Mouse (Mus musculus): ENCODE results near the gene AL732309.1. TPM values are rescaled to one million over a fixed set of nuclear protein-coding genes. Genes with fewer than 3 reads are reported as not detected.
"Not testable (repeated sequence)": the region's sequence is repeated elsewhere in the genome, so short reads cannot be mapped to it uniquely, and the experiment has no call there.

The AL732309.1 gene
- polyA plus RNA-seq, 1 experiment from 2014 or later: 6.8 TPM

DNA sequence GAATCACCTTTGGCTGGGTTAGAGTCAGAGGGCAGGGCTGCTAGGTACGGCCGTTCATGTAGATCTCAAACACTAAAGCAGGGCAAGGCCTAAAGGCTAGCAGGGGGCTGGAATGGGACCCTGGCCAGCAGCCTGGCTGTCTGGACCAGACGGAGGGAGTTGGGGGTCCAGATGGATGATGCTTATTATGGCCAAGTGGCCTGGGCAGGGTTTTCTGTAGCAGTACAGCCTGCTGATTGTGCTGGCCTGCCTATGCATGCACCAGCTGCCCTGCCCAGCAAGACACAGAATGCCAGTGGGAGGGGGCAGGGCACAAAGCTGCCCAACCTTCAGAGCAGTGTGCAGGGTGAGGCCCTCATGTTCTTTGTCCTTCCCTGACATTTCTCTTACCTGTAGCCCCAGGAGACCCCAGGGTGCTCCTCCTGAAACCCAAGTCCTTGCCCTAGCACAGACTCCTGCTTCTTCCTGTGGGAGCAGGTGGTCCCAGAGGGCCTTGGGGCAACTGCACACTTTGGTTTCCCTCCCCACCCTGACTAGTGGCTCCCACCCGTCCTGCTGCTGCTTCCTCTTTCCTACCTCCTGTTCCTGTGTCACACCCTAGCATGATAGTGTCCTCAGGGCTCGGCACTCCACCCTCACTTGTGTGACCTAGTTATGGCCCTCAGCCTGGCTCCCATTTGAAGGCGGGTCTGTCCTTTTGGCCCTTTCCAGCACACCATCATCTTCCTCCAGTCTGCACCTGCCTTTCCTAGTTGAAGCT, 19.4 kb upstream of the AL732309.1 start:
- H3K27me3 ChIP-seq: peaks cover 15% of the 10 kb centered on the region; the same call in 1 of the 2 replicates
- peaks cover 21% of the 10 kb centered on the region for H3K36me3 ChIP-seq
- H3K4me1 ChIP-seq: peaks cover 65% of the 10 kb centered on the region
- H3K9me3 ChIP-seq: no peaks in the 10 kb centered on the region
- WGBS: 57% methylated on average over 6 of the region's 6 CpGs
- H3K9ac ChIP-seq (replicated peaks): 0 out of 2 replicates have a peak overlapping the region, but pooled peaks have one; percentile 23
- H3K4me3 ChIP-seq: peak overlapping the region; percentile 5; the same call in 1 of the 2 replicates
- ATAC-seq (replicated peaks): no peak
- peak overlapping the region; percentile 98 for H3K4me2 ChIP-seq (replicated peaks)
- peak overlapping the region; percentile 9; the same call in 1 of the 2 replicates for H3K27ac ChIP-seq (replicated peaks)

GRCm38 (mm10) chr2:25264851-25265250, 18.2 kb upstream of the AL732309.1 start:
- Histone ChIP-seq H3K36me3 (peaks cover 10% of the 10 kb centered on the region), H3K9ac (replicated peaks) (peak overlapping the region; percentile 13; the same call in 1 of the 2 replicates), H3K27me3 (peaks cover 15% of the 10 kb centered on the region; the same call in 1 of the 2 replicates), H3K4me2 (replicated peaks) (peak overlapping the region; percentile 98), H3K9me3 (no peaks in the 10 kb centered on the region), H3K4me3 (no peak overlapping the region), H3K4me1 (peaks cover 56% of the 10 kb centered on the region), H3K27ac (replicated peaks) (no peak overlapping the region)
- no peak for ATAC-seq (replicated peaks)
- 76% methylated on average over 3 of the region's 3 CpGs for WGBS

GRCm38 (mm10) chr2:25264286-25264660, 17.6 kb upstream of the AL732309.1 start:
- H3K4me1 ChIP-seq: peaks cover 56% of the 10 kb centered on the region
- peak overlapping the region; percentile 63; the same call in 1 of the 2 replicates for H3K4me3 ChIP-seq
- no peak overlapping the region for H3K27ac ChIP-seq (replicated peaks)
- peaks cover 15% of the 10 kb centered on the region; the same call in 1 of the 2 replicates for H3K27me3 ChIP-seq
- WGBS: 81% methylated on average over 5 of the region's 5 CpGs
- H3K9me3 ChIP-seq: no peaks in the 10 kb centered on the region
- peak overlapping the region; percentile 98 for H3K4me2 ChIP-seq (replicated peaks)
- peaks cover 4% of the 10 kb centered on the region for H3K36me3 ChIP-seq
- ATAC-seq (replicated peaks): no peak
- no peak overlapping the region for H3K9ac ChIP-seq (replicated peaks)

GRCm38 (mm10) chr2:25263623-25264285, 17.1 kb upstream of the AL732309.1 start:
- no peaks in the 10 kb centered on the region for H3K36me3 ChIP-seq
- ATAC-seq (replicated peaks): no peak
- H3K9me3 ChIP-seq: no peaks in the 10 kb centered on the region
- H3K4me2 ChIP-seq (replicated peaks): peak overlapping the region; percentile 98
- H3K4me1 ChIP-seq: peaks cover 56% of the 10 kb centered on the region
- WGBS: 21% methylated on average over 12 of the region's 12 CpGs
- H3K4me3 ChIP-seq: peak overlapping the region; percentile 63
- peak overlapping the region; percentile 60 for H3K9ac ChIP-seq (replicated peaks)
- H3K27ac ChIP-seq (replicated peaks): no peak overlapping the region
- H3K27me3 ChIP-seq: peaks cover 15% of the 10 kb centered on the region; the same call in 1 of the 2 replicates

DNA sequence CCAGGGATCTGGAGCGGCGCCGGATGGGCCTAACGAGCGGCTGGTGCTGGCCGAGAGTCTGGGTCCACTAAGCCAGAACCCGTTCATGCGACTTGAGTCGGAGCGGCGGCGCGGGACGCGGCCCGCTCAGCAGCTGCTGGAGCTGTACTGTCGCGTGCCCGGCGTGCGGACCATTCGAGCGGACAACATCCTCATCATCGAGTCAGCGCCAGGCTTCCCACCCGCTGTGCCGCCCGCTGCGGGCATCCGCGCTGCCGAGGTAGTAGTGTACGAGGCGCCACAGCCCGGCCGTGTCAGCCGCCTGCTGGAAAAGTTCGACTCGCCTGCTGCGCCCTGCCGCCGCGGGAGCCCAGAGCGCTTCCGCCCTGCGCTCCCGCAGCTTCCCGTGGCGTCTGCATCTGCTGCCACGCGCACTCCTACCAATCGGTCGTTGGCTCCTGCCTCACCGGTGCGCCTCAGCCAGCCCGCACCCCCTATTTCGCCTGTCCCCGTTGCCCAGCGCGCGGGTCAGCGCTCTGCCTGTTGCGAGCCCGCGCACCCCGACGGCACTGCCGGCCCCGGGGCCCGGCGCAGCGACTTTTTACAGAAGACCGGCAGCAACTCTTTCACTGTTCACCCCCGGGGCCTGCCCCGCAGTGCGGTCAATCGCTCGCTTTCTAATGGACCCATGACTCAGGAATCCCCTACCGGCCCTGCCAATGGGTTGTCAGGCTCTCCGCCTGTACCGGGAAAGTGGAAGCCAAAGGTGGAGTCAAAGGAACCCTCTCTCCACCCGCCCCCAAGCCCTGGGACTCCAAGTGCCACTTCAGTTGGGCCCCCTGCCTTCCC, 16.3 kb upstream of the AL732309.1 start:
- Histone ChIP-seq H3K27ac (replicated peaks) (peak overlapping the region; percentile 62), H3K36me3 (no peaks in the 10 kb centered on the region), H3K4me2 (replicated peaks) (peak overlapping the region; percentile 98), H3K27me3 (peaks cover 15% of the 10 kb centered on the region; the same call in 1 of the 2 replicates), H3K4me3 (peak overlapping the region; percentile 63), H3K9me3 (no peaks in the 10 kb centered on the region), H3K9ac (replicated peaks) (peak overlapping the region; percentile 60), H3K4me1 (peaks cover 58% of the 10 kb centered on the region)
- under 1% methylated on average over 82 of the region's 82 CpGs for WGBS
- ATAC-seq (replicated peaks): no peak

DNA sequence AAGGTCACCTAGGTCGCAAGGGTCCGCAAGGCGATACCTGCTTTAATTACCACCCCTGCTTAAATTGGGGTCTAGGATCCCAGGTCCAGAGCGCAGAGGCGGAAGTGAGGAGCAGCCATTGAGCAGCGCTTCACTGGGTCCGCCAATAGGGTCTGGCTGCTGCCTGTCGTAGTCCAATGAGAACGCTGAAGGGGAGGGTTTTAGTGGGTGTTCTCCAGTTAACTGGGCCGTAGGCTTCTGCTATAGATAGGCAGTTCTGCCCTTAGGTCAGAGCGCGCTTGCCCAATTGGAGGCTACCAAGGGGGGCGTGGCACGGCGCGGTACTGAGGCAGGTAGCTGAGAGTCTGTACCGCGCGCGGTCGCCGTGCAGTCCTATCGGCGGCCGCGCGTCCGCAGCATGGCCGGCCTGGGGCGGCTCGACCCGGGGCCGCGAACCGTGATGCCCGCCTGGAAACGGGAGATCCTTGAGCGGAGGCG, 15.7 kb upstream of the AL732309.1 start, which contains the start of gene Tprn:
Gene Tprn, plus strand, starts transcription at position 328 of the 477 bp plus-strand sequence.
- no peaks in the 10 kb centered on the region for H3K9me3 ChIP-seq
- H3K4me3 ChIP-seq: peak within 1 kb of the TSS; percentile 63
- peaks cover 51% of the 10 kb centered on the region for H3K4me1 ChIP-seq
- H3K9ac ChIP-seq (replicated peaks): peak within 1 kb of the TSS; percentile 60
- WGBS: under 1% methylated on average over 39 of the region's 39 CpGs
- peak within 1 kb of the TSS; percentile 98 for H3K4me2 ChIP-seq (replicated peaks)
- peaks cover 15% of the 10 kb centered on the region; the same call in 1 of the 2 replicates for H3K27me3 ChIP-seq
- peak; percentile 100 for ATAC-seq (replicated peaks)
- H3K27ac ChIP-seq (replicated peaks): peak within 1 kb of the TSS; percentile 62
- no peaks in the 10 kb centered on the region for H3K36me3 ChIP-seq

DNA sequence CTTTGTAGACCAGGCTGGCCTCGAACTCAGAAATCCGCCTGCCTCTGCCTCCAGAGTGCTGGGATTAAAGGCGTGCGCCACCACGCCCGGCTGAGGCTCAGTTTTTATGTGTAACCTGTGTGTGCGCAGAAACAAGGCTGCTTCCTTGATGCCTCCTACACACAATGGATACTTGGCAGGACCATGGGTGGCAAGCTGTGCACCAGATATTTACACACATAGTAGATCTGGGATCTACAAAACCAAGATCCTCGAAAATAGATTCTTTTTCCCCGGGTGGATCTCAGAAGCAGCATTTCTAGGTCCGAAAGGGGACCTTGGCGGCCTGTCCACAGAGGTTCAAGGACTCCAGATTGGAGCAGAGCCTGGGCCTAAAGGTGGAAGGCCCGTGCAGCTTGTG, 15.2 kb upstream of the AL732309.1 start:
- 47% methylated on average over 12 of the region's 12 CpGs for WGBS
- peaks cover 50% of the 10 kb centered on the region for H3K4me1 ChIP-seq
- H3K9me3 ChIP-seq: no peaks in the 10 kb centered on the region
- H3K4me2 ChIP-seq (replicated peaks): peak overlapping the region; percentile 98
- no peaks in the 10 kb centered on the region for H3K36me3 ChIP-seq
- peak overlapping the region; percentile 47 for H3K9ac ChIP-seq (replicated peaks)
- ATAC-seq (replicated peaks): peak; percentile 5; the same call in 1 of the 2 replicates
- H3K27ac ChIP-seq (replicated peaks): peak overlapping the region; percentile 62
- peak overlapping the region; percentile 63 for H3K4me3 ChIP-seq
- H3K27me3 ChIP-seq: peaks cover 15% of the 10 kb centered on the region; the same call in 1 of the 2 replicates

GRCm38 (mm10) chr2:25258887-25259286, 12.2 kb upstream of the AL732309.1 start:
- 44% methylated on average over 2 of the region's 2 CpGs for WGBS

GRCm38 (mm10) chr2:25257250-25257649, 10.6 kb upstream of the AL732309.1 start:
- H3K4me2 ChIP-seq (replicated peaks); H3K27me3 ChIP-seq; ATAC-seq (replicated peaks); H3K27ac ChIP-seq (replicated peaks); H3K9me3 ChIP-seq; H3K4me3 ChIP-seq; H3K36me3 ChIP-seq; H3K9ac ChIP-seq (replicated peaks): not testable (repeated sequence)
- peaks cover 29% of the 10 kb centered on the region for H3K4me1 ChIP-seq
- 91% methylated on average over 5 of the region's 5 CpGs for WGBS

More at GRCm38 (mm10) chr2:25258887-25259286, 12.2 kb upstream of the AL732309.1 start:
- H3K4me1 ChIP-seq: peaks cover 39% of the 10 kb centered on the region
- H3K27me3 ChIP-seq: peaks cover 8% of the 10 kb centered on the region; the same call in 1 of the 2 replicates
- no peak overlapping the region for H3K4me3 ChIP-seq
- H3K9ac ChIP-seq (replicated peaks): no peak overlapping the region
- ATAC-seq (replicated peaks): no peak
- no peak overlapping the region for H3K27ac ChIP-seq (replicated peaks)
- H3K9me3 ChIP-seq: no peaks in the 10 kb centered on the region
- H3K4me2 ChIP-seq (replicated peaks): no peak overlapping the region
- H3K36me3 ChIP-seq: no peaks in the 10 kb centered on the region

DNA sequence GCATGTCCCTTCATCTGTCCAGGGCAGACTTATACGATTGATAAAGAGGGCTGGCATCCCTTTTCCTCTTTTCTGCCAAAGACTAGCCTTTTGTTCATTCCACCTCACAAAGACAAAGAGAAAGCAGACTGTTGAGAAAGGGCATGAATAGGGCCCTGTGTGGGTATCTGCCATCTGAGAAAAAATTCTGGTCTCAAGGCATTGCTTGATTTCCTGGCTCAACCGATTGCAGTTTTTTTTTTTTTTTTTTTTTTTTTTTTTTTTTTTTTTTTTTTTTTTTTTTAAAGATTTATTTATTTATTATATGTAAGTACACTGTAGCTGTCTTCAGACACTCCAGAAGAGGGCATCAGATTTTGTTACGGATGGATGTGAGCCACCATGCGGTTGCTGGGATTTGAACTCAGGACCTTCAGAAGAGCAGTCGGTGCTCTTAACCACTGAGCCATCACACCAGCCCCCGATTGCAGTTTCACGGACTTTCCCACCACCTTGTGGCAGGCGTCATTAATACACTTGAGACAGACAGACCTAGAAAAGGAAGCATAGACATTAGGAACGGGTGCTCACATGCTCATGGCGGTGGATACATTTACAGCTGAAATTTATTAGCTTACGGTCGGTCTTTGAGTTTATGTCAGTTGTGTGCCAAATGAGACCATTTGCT, 9.9 kb upstream of the AL732309.1 start:
- H3K27ac ChIP-seq (replicated peaks); ATAC-seq (replicated peaks); H3K36me3 ChIP-seq; H3K27me3 ChIP-seq; H3K9me3 ChIP-seq: not testable (repeated sequence)
- peak overlapping the region; percentile 87 for H3K9ac ChIP-seq (replicated peaks)
- H3K4me2 ChIP-seq (replicated peaks): peak overlapping the region; percentile 98
- 58% methylated on average over 12 of the region's 12 CpGs for WGBS
- peaks cover 24% of the 10 kb centered on the region for H3K4me1 ChIP-seq
- H3K4me3 ChIP-seq: peak overlapping the region; percentile 88

GRCm38 (mm10) chr2:25255284-25255779, 8.7 kb upstream of the AL732309.1 start, which contains the start of gene Tmem203:
Gene Tmem203 (plus strand): TSS chr2:25255439.
- Histone ChIP-seq H3K36me3 (peaks cover under 1% of the 10 kb centered on the region; the same call in 1 of the 2 replicates), H3K4me1 (peaks cover 24% of the 10 kb centered on the region), H3K27me3 (no peaks in the 10 kb centered on the region), H3K9me3 (no peaks in the 10 kb centered on the region), H3K4me2 (replicated peaks) (peak within 1 kb of the TSS; percentile 98), H3K27ac (replicated peaks) (peak within 1 kb of the TSS; percentile 84), H3K9ac (replicated peaks) (peak within 1 kb of the TSS; percentile 87), H3K4me3 (peak within 1 kb of the TSS; percentile 88)
- peak; percentile 92 for ATAC-seq (replicated peaks)
- under 1% methylated on average over 39 of the region's 39 CpGs for WGBS
